Mouse (Mus musculus) kidney, adult 2 months (tissue): ENCODE data around the gene Asap3. TPM values are rescaled to one million over a fixed set of nuclear protein-coding genes. Genes with fewer than 3 reads are reported as not detected.

Experiments used
- DNase-seq: peaks from one replicate; pipeline ENCODE4 v3.0.0; 2021
- H3K27ac ChIP-seq: fragments of 200-500 bp; 2 replicates; pipeline ENCODE4 v1.5.1; 2012; ENCODE audit warnings: low read depth, low read length, control low read depth, inconsistent platforms; ENCODE audit not compliant: insufficient read depth
- H3K27me3 ChIP-seq: fragments of 200-500 bp; replicated peaks from 2 replicates; pipeline ENCODE4 v1.6.1; 2012; ENCODE audit warnings: mild to moderate bottlenecking, moderate library complexity, low read length, inconsistent platforms; ENCODE audit not compliant: control insufficient read depth, insufficient read depth
- H3K36me3 ChIP-seq: fragments of 200-500 bp; 2 replicates; pipeline ENCODE4 v1.6.1; 2012; ENCODE audit warnings: mild to moderate bottlenecking, moderate library complexity, low read length, inconsistent platforms; ENCODE audit not compliant: control insufficient read depth, insufficient read depth
- H3K4me1 ChIP-seq: fragments of 200-500 bp; 2 replicates; pipeline ENCODE4 v1.6.1; 2011; ENCODE audit warnings: low read length; ENCODE audit not compliant: control insufficient read depth, insufficient read depth
- H3K4me3 ChIP-seq: fragments of 200-500 bp; 2 replicates; pipeline ENCODE4 v1.5.1; 2011; ENCODE audit warnings: mild to moderate bottlenecking, low read depth, low read length, control low read depth; ENCODE audit not compliant: insufficient read depth
- CTCF ChIP-seq: fragments of 200-500 bp; conservative IDR thresholded peaks from 2 replicates; pipeline ENCODE4 v1.5.1; 2011; ENCODE audit warnings: low read depth, mild to moderate bottlenecking, control low read depth, low read length, moderate library complexity, mixed read lengths; ENCODE audit not compliant: insufficient read depth, insufficient read length
- POLR2A ChIP-seq: fragments of 200-500 bp; IDR thresholded peaks from one replicate; pipeline ENCODE4 v1.6.1; 2011; ENCODE audit warnings: low read depth, low read length, control low read depth
- WGBS: fragments of 180-500 bp; shearing (Covaris S2); methylation state at CpG from one replicate; pipeline ENCODE4 v1.1.7; 2018; 5-methylcytosine and 5-hydroxymethylcytosine counted together
- polyA plus RNA-seq: library from polyadenylated mRNA; depleted of rRNA; stranded (reverse); fragments of >200 nt; gene quantifications from 2 replicates; pipeline ENCODE4 v1.2.3, GENCODE M21; 2012

The Asap3 gene
- polyA plus RNA-seq, 1 experiment, result 5.7 TPM

GRCm38 (mm10) chr4:136281097-136281496 lies 74.9 kb downstream of the Asap3 start:
- no peak for DNase-seq
- Histone ChIP-seq H3K36me3 (no peaks in the 10 kb centered on the region), H3K4me3 (no peak overlapping the region), H3K27me3 (no peaks in the 10 kb centered on the region), H3K4me1 (peaks cover 4% of the 10 kb centered on the region; the same call in 1 of the 2 replicates), H3K27ac (no peak overlapping the region)
- TF ChIP-seq POLR2A (no peak), CTCF (no peak)
- WGBS, result 76% methylated on average over 8 of the region's 8 CpGs

- WGBS, result 58% methylated on average over 9 of the region's 9 CpGs
- DNase-seq, result no peak
- Histone ChIP-seq H3K4me1 (peaks cover 4% of the 10 kb centered on the region; the same call in 1 of the 2 replicates), H3K36me3 (no peaks in the 10 kb centered on the region), H3K27ac (no peak overlapping the region), H3K4me3 (no peak overlapping the region), H3K27me3 (no peaks in the 10 kb centered on the region)
- TF ChIP-seq CTCF, result no peak
These were observed 75.4 kb downstream of the Asap3 start for GRCm38 (mm10) chr4:136281611-136282010.

GRCm38 (mm10) chr4:136282621-136283480 lies 76.7 kb downstream of the Asap3 start:
- peak overlapping the region; percentile 84 for H3K27ac ChIP-seq
- no peaks in the 10 kb centered on the region for H3K27me3 ChIP-seq
- TF ChIP-seq POLR2A (no peak), CTCF (no peak)
- H3K4me1 ChIP-seq, result peaks cover 4% of the 10 kb centered on the region; the same call in 1 of the 2 replicates
- no peaks in the 10 kb centered on the region for H3K36me3 ChIP-seq
- peak; percentile 62 for DNase-seq
- WGBS, result 58% methylated on average over 10 of the region's 10 CpGs
- H3K4me3 ChIP-seq, result no peak overlapping the region

DNA sequence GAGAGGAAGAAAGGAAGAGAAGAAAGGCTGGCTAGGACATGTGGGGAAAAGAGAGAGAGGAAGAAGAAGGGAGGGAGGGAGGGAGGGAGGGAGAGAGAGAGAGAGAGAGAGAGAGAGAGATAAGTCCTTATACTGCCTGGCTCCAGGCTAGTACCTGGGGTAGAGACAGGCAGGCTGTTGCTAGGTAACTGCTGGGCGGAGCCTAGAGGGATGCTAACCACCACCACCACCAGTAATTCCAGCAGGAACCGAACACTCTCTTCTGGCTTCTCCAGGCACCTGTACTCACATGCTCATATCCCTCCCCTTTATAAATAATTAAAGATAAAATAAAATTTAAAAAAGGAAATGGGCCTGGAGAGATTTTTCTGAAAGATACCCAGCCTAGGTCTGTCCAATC lies 77.6 kb downstream of the Asap3 start:
- TF ChIP-seq CTCF (no peak), POLR2A (no peak)
- peaks cover 4% of the 10 kb centered on the region; the same call in 1 of the 2 replicates for H3K4me1 ChIP-seq
- no peak overlapping the region for H3K27ac ChIP-seq

GRCm38 (mm10) chr4:136284455-136284854 lies 78.3 kb downstream of the Asap3 start, which contains the start of gene Zfp46:
Gene Zfp46 (plus strand): TSS chr4:136284683.
- Histone ChIP-seq H3K27ac (peak within 1 kb of the TSS; percentile 81), H3K27me3 (no peaks in the 10 kb centered on the region), H3K4me3 (peak within 1 kb of the TSS; percentile 60), H3K36me3 (peaks cover 2% of the 10 kb centered on the region; the same call in 1 of the 2 replicates), H3K4me1 (peaks cover 4% of the 10 kb centered on the region; the same call in 1 of the 2 replicates)
- DNase-seq, result peak; percentile 87
- TF ChIP-seq POLR2A, result no peak
- TF ChIP-seq CTCF, result no peak
- WGBS, result 42% methylated on average over 5 of the region's 5 CpGs

More for the DNA sequence above, 77.6 kb downstream of the Asap3 start:
- H3K27me3 ChIP-seq, result no peaks in the 10 kb centered on the region
- DNase-seq, result no peak
- 64% methylated on average over 2 of the region's 2 CpGs for WGBS
- peaks cover 2% of the 10 kb centered on the region; the same call in 1 of the 2 replicates for H3K36me3 ChIP-seq
- no peak overlapping the region for H3K4me3 ChIP-seq

DNA sequence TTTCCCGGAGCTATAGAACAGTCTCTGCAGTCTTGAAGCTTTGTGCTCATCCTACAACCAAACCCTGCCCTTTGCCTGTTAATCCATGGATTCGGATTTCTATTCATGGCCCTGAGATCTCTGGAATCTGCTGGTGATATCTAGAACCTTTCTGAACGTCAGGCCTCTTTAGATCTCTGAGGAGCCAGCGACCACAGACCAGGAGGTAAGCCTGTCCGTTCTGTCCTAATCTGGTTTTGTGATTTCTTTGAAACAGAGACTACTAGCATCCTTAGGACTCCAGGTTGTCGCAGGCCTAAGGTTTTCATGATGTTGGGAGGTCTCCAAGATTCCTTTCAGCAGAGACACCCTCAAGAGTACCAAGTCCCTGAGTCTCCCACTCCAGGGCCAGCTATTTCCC lies 78.7 kb downstream of the Asap3 start:
- H3K27ac ChIP-seq, result peak overlapping the region; percentile 73
- peak overlapping the region; percentile 60 for H3K4me3 ChIP-seq
- no peak for TF ChIP-seq POLR2A
- no peak for TF ChIP-seq CTCF
- peaks cover 2% of the 10 kb centered on the region; the same call in 1 of the 2 replicates for H3K36me3 ChIP-seq
- WGBS, result 26% methylated on average over 6 of the region's 6 CpGs
- no peaks in the 10 kb centered on the region for H3K27me3 ChIP-seq
- no peak for DNase-seq
- H3K4me1 ChIP-seq, result peaks cover 4% of the 10 kb centered on the region; the same call in 1 of the 2 replicates

DNA sequence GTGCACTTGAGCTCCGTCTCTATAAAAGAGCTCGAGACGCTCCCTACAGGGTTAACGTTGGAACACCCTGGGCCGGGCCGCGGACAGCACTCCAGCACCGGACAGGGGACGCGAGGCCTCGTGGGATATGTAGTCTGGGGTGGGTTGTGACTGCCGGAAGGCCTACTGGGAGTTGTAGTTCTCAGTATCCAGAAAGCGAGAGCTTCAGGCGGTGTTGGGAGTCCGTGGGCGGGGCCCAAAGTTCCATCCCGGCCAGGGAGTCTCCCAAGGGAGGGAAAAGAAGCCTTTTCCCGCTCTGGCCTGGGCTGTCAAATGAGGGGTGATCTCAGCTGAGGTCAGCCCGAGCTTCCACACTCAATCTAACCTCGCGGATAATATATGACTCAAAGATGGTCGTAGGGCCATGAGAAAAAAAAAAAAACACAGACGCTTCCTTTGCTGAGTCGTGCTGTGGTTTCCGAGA lies 79.2 kb downstream of the Asap3 start:
- DNase-seq, result peak; percentile 98
- Histone ChIP-seq H3K4me1 (peaks cover 4% of the 10 kb centered on the region; the same call in 1 of the 2 replicates), H3K4me3 (peak overlapping the region; percentile 60), H3K27ac (peak overlapping the region; percentile 81), H3K27me3 (no peaks in the 10 kb centered on the region), H3K36me3 (peaks cover 5% of the 10 kb centered on the region)
- TF ChIP-seq CTCF (no peak), POLR2A (peak; percentile 19)
- WGBS, result under 1% methylated on average over 25 of the region's 25 CpGs
